Mouse (Mus musculus): ENCODE data around the gene Rbm17.

- TF ChIP-seq CTCF (IDR thresholded peaks at IDR 0.05; ENCODE audit: extremely low read depth, insufficient read depth, insufficient read length, insufficient replicate concordance) = no peak
- TF ChIP-seq POLR2A (IDR thresholded peaks at IDR 0.05; ENCODE audit: low read depth, low read length) = no peak
Measured at GRCm38 (mm10) chr2:11651476-11651875, 47.5 kb upstream of the Rbm17 start.
